Mouse (Mus musculus) intestine, postnatal 0 days (tissue): Measurements from ENCODE around the gene Ercc6l. TPM values are rescaled to one million over a fixed set of nuclear protein-coding genes. Genes with fewer than 3 reads are reported as not detected.
A peak's percentile ranks its signal among the peaks of the same experiment; 100 is the strongest.
"Not testable (repeated sequence)": the region's sequence is repeated elsewhere in the genome, so short reads cannot be mapped to it uniquely, and the experiment has no call there.

Experiments
- ATAC-seq: fragments of 200-750 bp; cut with Nextera tagmentation; 2 replicates; pipeline ENCODE4 v1.8.0; 2017; ENCODE audit warnings: mild to moderate bottlenecking, moderate TSS enrichment, moderate library complexity
- H3K27ac ChIP-seq: fragments of 300-500 bp; sonication (generic); 2 replicates; pipeline ENCODE4 v1.5.1; 2014; ENCODE audit warnings: mild to moderate bottlenecking, low read depth, low read length, moderate library complexity
- H3K27me3 ChIP-seq: fragments of 300-500 bp; sonication (generic); replicated peaks from 2 replicates; pipeline ENCODE4 v1.6.1; 2014; ENCODE audit warnings: low read length, mixed read lengths; ENCODE audit not compliant: control insufficient read depth, insufficient read depth
- H3K36me3 ChIP-seq: fragments of 300-500 bp; sonication (generic); 2 replicates; pipeline ENCODE4 v1.6.1; 2014; ENCODE audit warnings: mild to moderate bottlenecking, moderate library complexity; ENCODE audit not compliant: control insufficient read depth, insufficient read depth
- H3K4me1 ChIP-seq: fragments of 300-500 bp; sonication (generic); replicated peaks from 2 replicates; pipeline ENCODE4 v1.6.1; 2014; ENCODE audit warnings: antibody characterized with exemption, low read length, mixed read lengths; ENCODE audit not compliant: control insufficient read depth, insufficient read depth
- H3K4me2 ChIP-seq: fragments of 300-500 bp; sonication (generic); replicated peaks from 2 replicates; pipeline ENCODE4 v1.6.1; 2014; ENCODE audit warnings: low read depth, mild to moderate bottlenecking, moderate library complexity
- H3K4me3 ChIP-seq: fragments of 300-500 bp; sonication (generic); 2 replicates; pipeline ENCODE4 v1.5.1; 2014; ENCODE audit warnings: low read depth, low read length
- H3K9ac ChIP-seq: fragments of 300-500 bp; sonication (generic); 2 replicates; pipeline ENCODE4 v1.6.1; 2014; ENCODE audit warnings: mild to moderate bottlenecking, low read depth, low read length
- H3K9me3 ChIP-seq: fragments of 300-500 bp; sonication (generic); 2 replicates; pipeline ENCODE4 v1.6.1; 2016; ENCODE audit warnings: mixed run types; ENCODE audit not compliant: control insufficient read depth
- CTCF ChIP-seq: sonication (generic); IDR thresholded peaks from 2 replicates; pipeline ENCODE4 v1.5.1; 2016; ENCODE audit warnings: low read depth, mild to moderate bottlenecking, control low read depth, antibody characterized with exemption, moderate library complexity
- WGBS: fragments of 180-500 bp; shearing (Covaris S2); extraction: QIAGEN DNeasy Blood & Tissue Kit; methylation state at CpG from one replicate; pipeline ENCODE4 v1.1.7; 2014; 5-methylcytosine and 5-hydroxymethylcytosine counted together
- polyA plus RNA-seq: library from polyadenylated mRNA; unstranded; fragments of >200 nt; fragmentation: Nextera tagmentation; extraction: Ambion mirVana; gene quantifications from 2 replicates; pipeline ENCODE4 v1.2.1, GENCODE M21; 2015

Ercc6l gene
- polyA plus RNA-seq, 1 experiment from 2014 or later: 1.7 TPM

GRCm38 (mm10) chrX:102121321-102121720 lies 35.6 kb downstream of the Ercc6l start:
- Histone ChIP-seq H3K4me1 (no peaks in the 10 kb centered on the region), H3K9ac (no peak overlapping the region), H3K36me3 (0 out of 2 replicates have a peak, but pooled peaks cover 5% of the 10 kb centered on the region), H3K9me3 (no peaks in the 10 kb centered on the region), H3K4me3 (no peak overlapping the region), H3K4me2 (no peak overlapping the region), H3K27ac (no peak overlapping the region), H3K27me3 (no peaks in the 10 kb centered on the region)
- peak; percentile 30 for ATAC-seq
- no peak for TF ChIP-seq CTCF
- 55% methylated on average over 2 of the region's 2 CpGs for WGBS

GRCm38 (mm10) chrX:102119042-102119864 lies 37.6 kb downstream of the Ercc6l start, which contains the start of gene Pin4:
Pin4 (plus strand) TSS chrX:102119447.
- Histone ChIP-seq H3K36me3 (0 out of 2 replicates have a peak, but pooled peaks cover under 1% of the 10 kb centered on the region), H3K4me3 (peak within 1 kb of the TSS; percentile 59), H3K4me2 (peak within 1 kb of the TSS; percentile 60), H3K27ac (peak within 1 kb of the TSS; percentile 57), H3K9ac (peak within 1 kb of the TSS; percentile 57), H3K9me3 (no peaks in the 10 kb centered on the region), H3K27me3 (no peaks in the 10 kb centered on the region), H3K4me1 (no peaks in the 10 kb centered on the region)
- peak; percentile 35; the same call in 1 of the 2 replicates for TF ChIP-seq CTCF
- WGBS: 15% methylated on average over 30 of the region's 30 CpGs
- ATAC-seq: peak; percentile 98

GRCm38 (mm10) chrX:102115676-102116075 lies 41.2 kb downstream of the Ercc6l start:
- Histone ChIP-seq H3K27ac (no peak overlapping the region), H3K27me3 (no peaks in the 10 kb centered on the region), H3K4me2 (no peak overlapping the region), H3K9ac (no peak overlapping the region), H3K36me3 (no peaks in the 10 kb centered on the region), H3K4me1 (no peaks in the 10 kb centered on the region), H3K9me3 (no peaks in the 10 kb centered on the region), H3K4me3 (no peak overlapping the region)
- WGBS: 69% methylated on average over 4 of the region's 4 CpGs
- no peak for ATAC-seq
- TF ChIP-seq CTCF: no peak

DNA sequence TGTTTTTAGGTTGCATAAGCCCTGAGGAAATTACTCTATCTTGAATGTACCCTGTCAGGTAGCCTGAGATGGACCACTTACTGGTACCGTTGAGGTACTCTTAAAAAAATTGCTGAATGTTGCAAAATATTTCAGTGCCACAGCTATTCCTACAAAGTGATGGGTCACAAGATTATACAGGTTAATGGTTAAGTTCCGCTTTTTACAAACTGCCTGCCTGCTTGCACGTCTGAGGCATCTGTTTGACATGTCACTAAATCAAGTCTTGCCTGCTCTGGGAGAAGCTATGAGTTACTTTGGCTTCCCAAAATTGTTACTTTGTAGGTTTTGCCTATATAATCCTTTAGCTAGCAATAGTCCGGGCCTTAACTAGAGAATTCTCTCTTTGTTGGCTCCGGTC lies 47.5 kb downstream of the Ercc6l start:
- H3K27me3 ChIP-seq: not testable (repeated sequence)

GRCm38 (mm10) chrX:102103830-102104229 lies 53.1 kb downstream of the Ercc6l start:
- H3K27ac ChIP-seq, H3K27me3 ChIP-seq, H3K4me3 ChIP-seq, H3K4me1 ChIP-seq, ATAC-seq, H3K9me3 ChIP-seq, H3K4me2 ChIP-seq, H3K9ac ChIP-seq, H3K36me3 ChIP-seq: not testable (repeated sequence)
- WGBS: 47% methylated on average over 2 of the region's 2 CpGs

More for the DNA sequence above, 47.5 kb downstream of the Ercc6l start:
- not testable (repeated sequence) for H3K36me3 ChIP-seq, ATAC-seq, H3K4me1 ChIP-seq, H3K4me2 ChIP-seq, H3K27ac ChIP-seq, H3K9me3 ChIP-seq, H3K4me3 ChIP-seq, H3K9ac ChIP-seq
- 66% methylated on average over 5 of the region's 5 CpGs for WGBS

- TF ChIP-seq CTCF: no peak
- Histone ChIP-seq H3K27ac (no peak overlapping the region), H3K36me3 (no peaks in the 10 kb centered on the region), H3K4me2 (no peak overlapping the region), H3K27me3 (no peaks in the 10 kb centered on the region), H3K9me3 (no peaks in the 10 kb centered on the region), H3K4me1 (no peaks in the 10 kb centered on the region), H3K9ac (no peak overlapping the region), H3K4me3 (no peak overlapping the region)
- 65% methylated on average over 7 of the region's 7 CpGs for WGBS
- ATAC-seq: no peak
These were observed 55.0 kb downstream of the Ercc6l start for GRCm38 (mm10) chrX:102101886-102102285.
